Mouse (Mus musculus) stomach, postnatal 0 days (tissue): ENCODE measurements around the gene Epha6.

Experiments
- CTCF ChIP-seq: IDR thresholded peaks from 2 replicates; pipeline ENCODE4 v1.5.1; 2016; ENCODE audit warnings: antibody characterized with exemption, low read depth, mild to moderate bottlenecking, moderate library complexity
- EP300 ChIP-seq: optimal IDR thresholded peaks from 2 replicates; pipeline ENCODE3; 2016; ENCODE audit warnings: antibody characterized with exemption

DNA sequence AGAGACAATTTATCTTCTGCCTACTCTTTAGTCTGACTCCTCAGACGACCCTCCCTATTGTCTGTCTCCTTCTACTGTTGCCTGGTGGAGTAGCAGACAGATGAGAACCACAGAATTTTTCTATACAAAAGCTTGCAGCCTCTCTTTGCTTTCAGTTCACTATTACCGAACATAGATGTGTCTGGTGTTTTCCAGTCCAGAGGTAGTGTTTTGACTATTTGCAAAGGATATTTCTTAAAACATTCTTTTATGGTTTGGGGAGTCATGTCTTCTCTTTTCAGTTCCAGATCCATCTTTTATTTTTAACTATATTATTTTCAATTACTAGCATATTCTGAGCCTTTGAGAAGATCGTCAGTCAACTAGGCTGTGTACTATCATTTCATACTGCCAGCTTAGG lies 989.7 kb downstream of the Epha6 start:
- TF ChIP-seq CTCF (no peak), EP300 (no peak)
